Mouse (Mus musculus): ENCODE results near the gene Immt. TPM values are rescaled to one million over a fixed set of nuclear protein-coding genes. Genes with fewer than 3 reads are reported as not detected.
"Not testable (repeated sequence)": the region's sequence is repeated elsewhere in the genome, so short reads cannot be mapped to it uniquely, and the experiment has no call there.

Gene Immt
- total and polyA plus RNA-seq, 2 experiments from 2014 or later = 506 to 545 TPM

DNA sequence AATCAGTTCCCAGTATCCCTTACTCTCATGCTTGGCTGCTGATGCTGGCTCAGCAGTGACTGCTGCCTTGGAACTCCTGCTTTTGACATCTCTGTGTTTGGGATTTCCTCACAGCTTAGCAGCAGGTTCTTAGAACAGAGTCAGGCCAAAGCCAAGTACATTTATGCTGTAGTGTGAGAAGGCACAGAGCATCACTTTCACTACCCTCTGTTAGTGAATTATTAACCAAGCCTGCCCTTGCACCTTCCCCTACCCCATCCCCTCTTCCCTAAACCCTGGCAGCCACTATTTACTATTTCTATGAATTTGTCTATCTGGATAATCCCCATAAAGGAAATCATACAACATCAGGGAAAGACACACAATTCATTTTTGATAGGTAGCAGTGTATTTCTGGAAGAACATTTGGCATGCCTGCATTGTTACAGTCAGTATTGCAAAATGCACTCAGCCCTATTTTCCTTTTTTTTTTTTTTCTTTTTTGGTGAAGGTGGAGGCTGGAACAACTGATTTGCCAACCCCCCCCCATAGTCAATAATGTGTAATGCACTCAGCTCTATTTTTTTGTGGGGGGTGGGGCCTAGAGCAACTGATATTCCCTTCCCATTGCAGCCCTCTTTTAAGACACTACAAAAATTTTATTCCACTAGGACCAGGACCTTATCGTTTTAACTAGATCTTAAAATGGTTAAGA is 9.6 kb downstream of the Immt start:
- H3K27me3 ChIP-seq (ENCODE audit: control insufficient read depth, insufficient read depth, low read length) = no peaks in the 10 kb centered on the region
- TF ChIP-seq EP300 (IDR thresholded peaks at IDR 0.05; ENCODE audit: low read depth) (no peak), CTCF (IDR thresholded peaks at IDR 0.05; ENCODE audit: low read depth) (no peak)
- DNase-seq (ENCODE audit: low spot score) (no peak), ATAC-seq (ENCODE audit: insufficient read depth, low read depth) (no peak)
- H3K9me3 ChIP-seq (replicated peaks; ENCODE audit: control insufficient read depth, low read length) = no peaks in the 10 kb centered on the region
- H3K4me3 ChIP-seq (ENCODE audit: low read depth, low read length) = no peak overlapping the region
- no peak overlapping the region for H3K27ac ChIP-seq (ENCODE audit: low read depth)
- 95% methylated on average over 1 of the region's 1 CpGs for WGBS
- H3K36me3 ChIP-seq (replicated peaks; ENCODE audit: control insufficient read depth, insufficient read depth, low read length) = peaks cover 16% of the 10 kb centered on the region; the same call in 1 of the 2 replicates
- H3K4me1 ChIP-seq (ENCODE audit: control insufficient read depth, insufficient read depth) = no peaks in the 10 kb centered on the region
- no peak overlapping the region for H3K4me2 ChIP-seq (ENCODE audit: low read depth, low read length)
- no peak overlapping the region for H3K9ac ChIP-seq (replicated peaks; ENCODE audit: low read depth, low read length)

DNA sequence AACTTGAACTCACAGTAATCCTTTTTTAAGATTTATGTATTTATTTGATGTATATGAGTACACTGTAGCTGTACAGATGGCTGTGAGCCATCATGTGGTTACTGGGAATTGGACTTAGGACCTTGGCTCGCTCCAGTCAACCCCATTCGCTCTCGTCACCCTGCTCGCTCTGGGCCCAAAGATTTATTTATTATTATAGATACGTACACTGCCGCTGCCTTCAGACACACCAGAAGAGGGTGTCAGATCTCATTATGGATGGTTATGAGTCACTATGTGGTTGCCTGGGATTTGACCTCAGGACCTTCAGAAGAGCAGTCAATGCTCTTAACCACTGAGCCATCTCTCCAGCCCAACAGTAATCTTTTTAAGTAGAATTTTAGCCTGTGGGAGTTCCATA is 15.8 kb downstream of the Immt start:
- H3K27me3 ChIP-seq (ENCODE audit: control insufficient read depth, insufficient read depth, low read length); H3K9me3 ChIP-seq (replicated peaks; ENCODE audit: control insufficient read depth, low read length); DNase-seq (ENCODE audit: low spot score); ATAC-seq (ENCODE audit: insufficient read depth, low read depth); H3K27ac ChIP-seq (ENCODE audit: low read depth); H3K4me3 ChIP-seq (ENCODE audit: low read depth, low read length); H3K9ac ChIP-seq (replicated peaks; ENCODE audit: low read depth, low read length); H3K4me2 ChIP-seq (ENCODE audit: low read depth, low read length); H3K4me1 ChIP-seq (ENCODE audit: control insufficient read depth, insufficient read depth): not testable (repeated sequence)
- peaks cover 44% of the 10 kb centered on the region for H3K36me3 ChIP-seq (replicated peaks; ENCODE audit: control insufficient read depth, insufficient read depth, low read length)
- WGBS = 97% methylated on average over 6 of the region's 6 CpGs

DNA sequence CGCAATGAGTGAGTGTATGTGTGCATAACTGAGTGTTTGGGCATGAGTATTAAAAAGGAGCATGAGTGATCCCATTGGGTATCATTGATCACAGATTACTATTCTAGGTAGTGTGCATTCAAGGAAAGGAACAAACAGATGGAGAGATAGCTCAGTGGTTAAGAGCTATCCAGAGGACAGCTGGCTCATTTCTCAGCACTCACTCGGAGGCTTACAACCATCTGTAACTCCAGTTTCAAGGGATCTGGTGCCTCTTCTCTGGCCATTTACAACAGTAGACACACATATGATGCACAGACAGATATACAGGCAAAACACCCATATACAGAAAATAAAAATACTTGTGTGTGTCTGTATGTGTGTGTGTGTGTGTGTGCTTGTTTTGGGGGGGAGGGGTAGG is 36.6 kb downstream of the Immt start:
- WGBS = 81% methylated on average over 2 of the region's 2 CpGs
- Histone ChIP-seq H3K4me3 (ENCODE audit: low read depth, low read length) (no peak overlapping the region), H3K4me2 (ENCODE audit: low read depth, low read length) (no peak overlapping the region), H3K27ac (ENCODE audit: low read depth) (no peak overlapping the region), H3K36me3 (replicated peaks; ENCODE audit: control insufficient read depth, insufficient read depth, low read length) (peaks cover 88% of the 10 kb centered on the region), H3K9ac (replicated peaks; ENCODE audit: low read depth, low read length) (no peak overlapping the region), H3K27me3 (ENCODE audit: control insufficient read depth, insufficient read depth, low read length) (no peaks in the 10 kb centered on the region), H3K9me3 (replicated peaks; ENCODE audit: control insufficient read depth, low read length) (no peaks in the 10 kb centered on the region), H3K4me1 (ENCODE audit: control insufficient read depth, insufficient read depth) (no peaks in the 10 kb centered on the region)
- no peak for DNase-seq (ENCODE audit: low spot score)
- TF ChIP-seq EP300 (IDR thresholded peaks at IDR 0.05; ENCODE audit: low read depth) (no peak), CTCF (IDR thresholded peaks at IDR 0.05; ENCODE audit: low read depth) (no peak)
- ATAC-seq (ENCODE audit: insufficient read depth, low read depth) = no peak

DNA sequence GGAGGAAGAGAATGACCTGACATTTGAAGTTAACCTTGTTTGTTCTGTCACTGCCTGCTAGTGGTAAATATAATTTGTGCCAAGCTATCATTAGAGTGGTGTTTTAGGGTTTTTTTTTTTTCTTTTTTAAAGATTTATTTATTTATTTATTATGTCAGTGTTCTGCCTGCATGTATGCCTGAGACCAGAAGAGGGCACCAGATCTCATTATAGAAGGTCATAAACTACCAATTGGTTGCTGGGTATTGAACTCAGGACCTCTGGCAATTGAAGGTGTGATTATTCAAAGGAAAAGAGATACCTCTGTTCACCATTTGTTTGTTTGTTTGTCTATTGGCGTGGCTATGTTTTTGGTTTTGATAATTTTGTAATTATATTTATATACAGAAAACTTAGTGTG is 37.7 kb downstream of the Immt start:
- ATAC-seq (ENCODE audit: insufficient read depth, low read depth) = no peak
- H3K9ac ChIP-seq (replicated peaks; ENCODE audit: low read depth, low read length) = no peak overlapping the region
- 93% methylated on average over 1 of the region's 1 CpGs for WGBS
- no peak overlapping the region for H3K4me3 ChIP-seq (ENCODE audit: low read depth, low read length)
- H3K27me3 ChIP-seq (ENCODE audit: control insufficient read depth, insufficient read depth, low read length) = no peaks in the 10 kb centered on the region
- no peak overlapping the region for H3K27ac ChIP-seq (ENCODE audit: low read depth)
- peak; percentile 23 for TF ChIP-seq CTCF (IDR thresholded peaks at IDR 0.05; ENCODE audit: low read depth)
- TF ChIP-seq EP300 (IDR thresholded peaks at IDR 0.05; ENCODE audit: low read depth) = no peak
- DNase-seq (ENCODE audit: low spot score) = no peak
- no peaks in the 10 kb centered on the region for H3K9me3 ChIP-seq (replicated peaks; ENCODE audit: control insufficient read depth, low read length)
- peaks cover 88% of the 10 kb centered on the region for H3K36me3 ChIP-seq (replicated peaks; ENCODE audit: control insufficient read depth, insufficient read depth, low read length)
- H3K4me2 ChIP-seq (ENCODE audit: low read depth, low read length) = no peak overlapping the region
- H3K4me1 ChIP-seq (ENCODE audit: control insufficient read depth, insufficient read depth) = no peaks in the 10 kb centered on the region

DNA sequence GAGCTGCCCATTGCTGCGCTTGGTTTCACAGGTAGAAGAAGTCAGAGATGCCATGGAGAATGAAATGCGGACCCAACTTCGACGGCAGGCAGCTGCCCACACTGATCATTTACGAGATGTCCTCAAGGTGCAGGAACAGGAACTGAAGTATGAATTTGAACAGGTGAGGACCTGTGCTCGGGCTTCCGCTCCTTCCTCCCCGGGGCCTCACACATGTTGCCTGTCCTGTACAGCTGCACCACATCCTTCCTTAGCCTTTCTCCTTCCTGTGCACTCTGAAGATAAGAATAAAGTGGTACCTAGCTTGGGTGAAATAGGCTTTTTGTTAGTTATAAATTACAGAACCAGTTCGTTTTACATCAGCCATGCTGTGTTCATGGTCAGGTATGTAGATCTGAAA is 40.3 kb downstream of the Immt start:
- no peak overlapping the region for H3K4me3 ChIP-seq (ENCODE audit: low read depth, low read length)
- peaks cover 87% of the 10 kb centered on the region for H3K36me3 ChIP-seq (replicated peaks; ENCODE audit: control insufficient read depth, insufficient read depth, low read length)
- H3K4me2 ChIP-seq (ENCODE audit: low read depth, low read length) = no peak overlapping the region
- no peak overlapping the region for H3K27ac ChIP-seq (ENCODE audit: low read depth)
- WGBS = 87% methylated on average over 9 of the region's 9 CpGs
- no peaks in the 10 kb centered on the region for H3K27me3 ChIP-seq (ENCODE audit: control insufficient read depth, insufficient read depth, low read length)
- no peak for DNase-seq (ENCODE audit: low spot score)
- H3K9me3 ChIP-seq (replicated peaks; ENCODE audit: control insufficient read depth, low read length) = no peaks in the 10 kb centered on the region
- no peak for ATAC-seq (ENCODE audit: insufficient read depth, low read depth)
- no peak overlapping the region for H3K9ac ChIP-seq (replicated peaks; ENCODE audit: low read depth, low read length)
- TF ChIP-seq CTCF (IDR thresholded peaks at IDR 0.05; ENCODE audit: low read depth) (no peak), EP300 (IDR thresholded peaks at IDR 0.05; ENCODE audit: low read depth) (no peak)
- H3K4me1 ChIP-seq (ENCODE audit: control insufficient read depth, insufficient read depth) = no peaks in the 10 kb centered on the region

Measured in heart, postnatal 0 days (tissue).